In genomic region chr2:165958556-165958955, GRCm38 (mm10) we compare ENCODE assay signal across 34 mouse cellular contexts.
"Had no signal": no experiment of that assay in that cellular context is flagged by ENCODE, and none has a peak within 500 bp of the region (broad histone marks: within the 10 kb centered on the region; RNA-seq: fewer than 3 reads in every experiment).

No protein-coding gene starts in this region.

- H3K27me3 ChIP-seq: heart, embryonic 12.5 days; heart, embryonic 13.5 days; heart, embryonic 15.5 days; hindbrain, embryonic 12.5 days; hindbrain, embryonic 13.5 days; hindbrain, embryonic 15.5 days; intestine, embryonic 15.5 days; kidney, embryonic 15.5 days had no signal

- H3K4me3 ChIP-seq: heart, adult 2 months; heart, embryonic 10.5 days; heart, embryonic 12.5 days; heart, embryonic 13.5 days; heart, embryonic 15.5 days; hindbrain, embryonic 10.5 days; hindbrain, embryonic 12.5 days; hindbrain, embryonic 13.5 days; hindbrain, embryonic 15.5 days; intestine, embryonic 15.5 days; kidney, embryonic 15.5 days; layer of hippocampus, adult 2 months had no signal

- H3K4me2 ChIP-seq: heart, embryonic 11.5 days; heart, embryonic 12.5 days; heart, embryonic 13.5 days; heart, embryonic 15.5 days; hindbrain, embryonic 12.5 days; hindbrain, embryonic 13.5 days; hindbrain, embryonic 14.5 days; hindbrain, embryonic 15.5 days; intestine, embryonic 15.5 days; kidney, embryonic 15.5 days had no signal

- H3K27ac ChIP-seq: heart, adult 2 months; heart, embryonic 10.5 days; heart, embryonic 13.5 days; heart, embryonic 15.5 days; hindbrain, embryonic 10.5 days; hindbrain, embryonic 12.5 days; hindbrain, embryonic 13.5 days; hindbrain, embryonic 14.5 days; hindbrain, embryonic 15.5 days; hindbrain, postnatal 0 days; intestine, embryonic 15.5 days; kidney, embryonic 15.5 days; kidney, postnatal 0 days; layer of hippocampus, adult 2 months had no signal

- ATAC-seq: hindbrain, embryonic 16.5 days; hindbrain, postnatal 0 days; inflammation-experienced regulatory T-cells, adult 6 months; intestine, embryonic 15.5 days; intestine, embryonic 16.5 days; intestine, postnatal 0 days had no signal

- H3K4me1 ChIP-seq: hindbrain, embryonic 13.5 days; hindbrain, embryonic 15.5 days had no signal

- H3K9me3 ChIP-seq: heart, embryonic 10.5 days; heart, embryonic 12.5 days; heart, embryonic 13.5 days; heart, embryonic 15.5 days; hindbrain, embryonic 10.5 days; hindbrain, embryonic 12.5 days; hindbrain, embryonic 13.5 days; hindbrain, embryonic 15.5 days; intestine, embryonic 15.5 days; kidney, embryonic 15.5 days had no signal

- H3K9ac ChIP-seq: heart, embryonic 12.5 days; heart, embryonic 13.5 days; heart, embryonic 15.5 days; hindbrain, embryonic 12.5 days; hindbrain, embryonic 13.5 days; hindbrain, embryonic 14.5 days; hindbrain, embryonic 15.5 days; intestine, embryonic 15.5 days; kidney, embryonic 15.5 days had no signal

- DNase-seq: heart, adult 2 months; heart, postnatal 10 days; heart, postnatal 14 days; heart, postnatal 36 days; heart, postnatal 4 days; kidney, adult 11 months; kidney, adult 18-20 months; kidney, adult 8-10 months; kidney, adult 9 months; kidney, postnatal 10 days; kidney, postnatal 14 days; kidney, postnatal 36 days; kidney, postnatal 4 days; layer of hippocampus, adult 9-11 months; layer of hippocampus, postnatal 36 days had no signal

- H3K36me3 ChIP-seq: heart, embryonic 10.5 days; heart, embryonic 12.5 days; heart, embryonic 13.5 days; heart, embryonic 15.5 days; hindbrain, embryonic 10.5 days; hindbrain, embryonic 12.5 days; hindbrain, embryonic 13.5 days; hindbrain, embryonic 15.5 days; intestine, embryonic 15.5 days; kidney, embryonic 15.5 days had no signal
